Mouse (Mus musculus) lung, postnatal 36 days (tissue): ENCODE measurements at regions not wholly inside any gene's neighbourhood (a gene's known extent, or its start where the extent isn't known, plus 50 kb on each side); places are given as distances from the start of the nearest gene placed in this dataset.

Experiments used
- DNase-seq: peaks from one replicate; pipeline ENCODE4 v3.0.0; 2022; ENCODE audit warnings: mixed read lengths

- DNase-seq: no peak
Observed at GRCm38 (mm10) chr5:101120509-101121201, 275.1 kb downstream of the Gpat3 start.

DNA sequence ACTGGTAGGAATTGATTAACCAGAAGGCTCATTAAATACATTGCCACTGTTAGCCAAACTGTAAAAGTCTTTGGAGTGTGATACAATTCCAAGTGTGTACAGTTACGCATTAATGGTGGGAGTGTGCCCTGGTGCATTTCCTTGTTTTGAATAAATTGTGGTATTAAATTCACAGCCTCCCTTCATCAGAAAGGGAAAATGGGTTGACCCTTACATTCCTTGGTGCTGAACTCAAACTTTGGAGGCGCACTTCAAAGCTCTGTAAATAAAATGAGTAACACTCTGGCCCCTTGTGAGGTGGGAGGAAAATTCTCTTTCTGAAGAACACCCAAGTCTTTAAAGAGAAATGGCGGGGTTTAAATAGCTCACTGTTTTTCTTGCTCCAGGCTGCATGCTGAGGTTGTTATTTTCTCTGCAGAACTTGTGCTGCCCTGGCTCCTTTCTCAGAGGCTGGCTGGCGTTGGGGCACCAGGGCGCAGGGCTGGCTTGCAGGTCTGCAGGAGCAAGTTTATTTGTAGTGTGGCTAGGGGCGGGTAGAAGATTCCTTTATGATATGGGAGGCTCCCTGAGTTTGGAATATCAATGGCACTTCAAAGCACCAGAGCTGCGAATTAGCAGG, 266.7 kb downstream of the Gpat3 start:
- DNase-seq: no peak

DNA sequence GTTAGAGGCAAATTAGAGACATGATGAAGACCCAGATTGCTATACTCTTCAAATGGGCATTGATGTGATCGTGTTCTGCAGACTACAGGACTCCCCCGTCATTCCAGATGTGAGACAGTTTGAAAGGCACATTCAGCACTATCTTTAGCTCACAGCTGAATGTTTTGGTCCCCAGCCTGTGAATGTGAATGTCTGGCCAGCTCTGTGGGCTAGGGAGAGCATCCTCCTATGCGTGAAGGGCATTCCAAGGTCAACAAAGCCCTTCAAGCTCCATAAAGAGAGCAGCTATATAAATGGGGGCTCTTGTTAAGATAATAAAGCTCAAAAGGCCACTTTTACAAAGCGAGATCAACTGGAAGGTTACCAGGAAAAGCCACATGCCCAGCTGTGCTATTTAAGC, 266.1 kb downstream of the Gpat3 start:
- DNase-seq: no peak

- no peak for DNase-seq
Observed at GRCm38 (mm10) chr5:101100975-101101699, 255.6 kb downstream of the Gpat3 start.

GRCm38 (mm10) chr5:101091027-101091598, 245.6 kb downstream of the Gpat3 start:
- DNase-seq: no peak

DNA sequence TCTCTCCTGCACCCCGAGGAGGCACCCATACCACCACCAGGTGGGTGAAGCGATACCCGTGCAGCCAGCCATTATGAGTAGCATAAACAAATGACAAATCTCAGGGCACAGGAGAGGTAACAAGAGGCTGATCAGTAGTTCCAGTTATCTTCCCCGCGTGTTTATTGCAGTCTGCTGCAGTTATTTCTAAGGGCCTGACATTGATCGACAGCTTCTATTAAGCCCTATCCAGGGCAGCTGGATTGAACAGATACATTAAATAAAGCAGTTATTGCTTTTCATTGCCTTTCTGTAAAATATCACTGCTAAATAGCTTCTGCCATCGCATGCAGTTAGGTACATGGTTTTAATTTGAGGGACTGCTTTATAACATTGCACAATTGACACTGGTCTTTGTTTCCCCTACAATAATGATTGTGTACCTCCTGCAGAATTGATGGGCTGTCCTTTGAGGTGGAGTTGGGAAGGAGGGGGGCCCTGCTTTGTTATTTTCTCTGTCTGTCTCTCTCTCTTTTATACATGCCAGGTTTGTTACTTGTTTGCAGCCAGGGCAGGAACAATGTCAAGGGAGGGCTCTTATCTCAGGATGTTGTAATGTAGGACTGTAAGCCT, 245.0 kb downstream of the Gpat3 start:
- no peak for DNase-seq

- DNase-seq: no peak
Observed at GRCm38 (mm10) chr5:101085199-101085598, 239.7 kb downstream of the Gpat3 start.

DNA sequence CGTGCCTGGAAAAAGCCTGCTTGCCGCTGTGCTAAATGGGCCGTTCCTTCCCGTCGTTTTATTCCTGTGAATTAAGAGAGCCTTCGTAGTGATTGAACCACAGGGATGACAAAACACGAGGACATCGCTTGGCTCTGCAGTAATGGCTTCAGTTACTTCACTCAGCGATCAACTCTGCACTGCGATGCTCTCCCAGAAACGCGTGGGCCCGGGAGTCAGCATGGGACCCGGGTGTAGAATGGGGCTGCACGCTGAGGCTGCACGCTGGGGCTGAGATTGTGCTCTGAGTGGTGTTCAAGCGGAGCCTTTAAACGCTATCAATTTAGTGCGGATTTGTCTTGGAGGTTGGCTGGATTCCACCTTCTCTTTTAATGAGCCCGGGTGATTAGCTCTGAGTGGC, 237.1 kb downstream of the Gpat3 start:
- no peak for DNase-seq

- no peak for DNase-seq
Observed at GRCm38 (mm10) chr5:101064308-101064707, 218.8 kb downstream of the Gpat3 start.

GRCm38 (mm10) chr5:101063254-101063653, 217.7 kb downstream of the Gpat3 start:
- no peak for DNase-seq

DNA sequence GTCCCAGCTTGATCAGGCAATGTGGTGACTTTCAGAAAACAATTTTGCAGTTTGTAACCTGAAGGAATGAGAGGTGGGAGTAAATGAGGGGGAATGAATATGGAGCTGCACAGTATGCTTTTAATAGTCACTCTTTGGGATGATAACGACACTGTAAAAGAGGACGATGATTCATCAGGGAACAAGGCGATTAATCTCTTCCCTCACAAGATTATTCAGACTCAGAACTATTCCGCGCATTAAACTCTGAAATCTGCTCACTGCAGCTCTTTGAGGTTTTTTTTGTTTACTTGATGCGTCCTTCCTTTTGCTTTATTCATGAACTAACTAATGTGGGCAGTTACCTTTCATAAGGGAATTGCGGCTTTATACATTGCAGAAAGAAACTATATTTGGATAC, 206.1 kb downstream of the Gpat3 start:
- DNase-seq: no peak

- DNase-seq: no peak
Observed at GRCm38 (mm10) chr5:101040488-101040887, 195.0 kb downstream of the Gpat3 start.

DNA sequence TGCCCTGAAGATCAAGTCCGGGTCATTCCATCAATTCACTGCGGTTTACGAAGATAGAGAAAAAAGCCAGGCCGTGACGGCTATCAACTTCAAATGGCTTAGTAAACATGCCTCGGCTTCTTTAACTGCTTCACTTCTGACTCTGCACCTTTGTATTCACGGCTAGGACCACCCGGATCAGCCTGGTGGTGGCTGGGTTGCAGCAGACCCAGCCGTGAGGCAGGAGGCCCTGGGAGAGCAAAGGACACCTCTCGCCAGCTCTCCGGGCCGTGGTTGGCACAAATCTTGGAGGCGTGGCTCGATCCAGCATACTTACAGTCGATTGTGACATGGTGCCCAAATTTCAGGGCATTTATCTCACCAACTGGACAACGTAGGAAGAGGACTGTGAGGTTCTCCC, 187.5 kb downstream of the Gpat3 start:
- no peak for DNase-seq

GRCm38 (mm10) chr5:101032147-101032900, 186.8 kb downstream of the Gpat3 start:
- no peak for DNase-seq

GRCm38 (mm10) chr5:101024796-101025195, 179.3 kb downstream of the Gpat3 start:
- DNase-seq: no peak

DNA sequence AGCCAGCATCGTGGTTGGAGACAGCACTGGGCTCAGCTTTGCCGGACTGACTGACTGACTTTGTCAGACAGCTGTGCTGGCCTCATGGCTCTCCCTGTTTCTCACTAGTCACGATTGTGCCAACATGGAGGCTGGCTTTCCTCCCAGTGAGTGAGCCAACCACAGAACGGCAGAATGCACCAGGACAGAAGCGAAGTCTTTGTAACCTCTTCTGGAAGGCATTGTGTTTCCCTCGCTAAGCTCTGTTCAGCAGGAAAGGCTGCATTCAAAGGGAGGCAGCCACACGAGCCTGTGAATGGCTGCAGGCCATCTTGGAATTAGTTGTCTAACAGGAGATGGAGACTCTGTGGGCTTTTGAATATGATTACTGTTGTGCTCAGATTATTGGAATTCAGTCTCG, 178.3 kb downstream of the Gpat3 start:
- no peak for DNase-seq

- peak; percentile 48 for DNase-seq
Observed at GRCm38 (mm10) chr5:101020784-101021183, 175.3 kb downstream of the Gpat3 start.

- no peak for DNase-seq
Observed at GRCm38 (mm10) chr5:101013844-101014243, 168.3 kb downstream of the Gpat3 start.

DNA sequence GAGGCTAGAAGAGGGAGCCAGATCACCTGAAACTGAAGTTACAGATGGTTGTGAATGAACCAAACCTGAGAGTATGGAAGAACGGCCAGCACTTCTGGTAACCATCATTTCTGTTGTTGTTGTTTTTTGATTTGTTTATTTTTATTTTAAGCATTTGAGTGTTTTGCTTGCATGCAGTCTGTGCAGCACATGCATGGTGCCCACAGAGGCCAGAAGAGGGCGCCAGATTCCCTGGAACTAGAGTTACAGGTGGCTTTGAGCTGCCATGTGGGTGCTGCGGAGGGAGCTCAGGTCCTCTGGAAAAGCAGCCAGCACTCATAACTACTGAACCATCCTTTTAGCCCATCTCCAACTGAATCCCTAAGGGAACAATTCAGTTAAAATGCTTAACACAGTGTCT, 159.7 kb downstream of the Gpat3 start:
- DNase-seq: no peak

- no peak for DNase-seq
Observed at GRCm38 (mm10) chr5:101000436-101000835, 154.9 kb downstream of the Gpat3 start.

DNA sequence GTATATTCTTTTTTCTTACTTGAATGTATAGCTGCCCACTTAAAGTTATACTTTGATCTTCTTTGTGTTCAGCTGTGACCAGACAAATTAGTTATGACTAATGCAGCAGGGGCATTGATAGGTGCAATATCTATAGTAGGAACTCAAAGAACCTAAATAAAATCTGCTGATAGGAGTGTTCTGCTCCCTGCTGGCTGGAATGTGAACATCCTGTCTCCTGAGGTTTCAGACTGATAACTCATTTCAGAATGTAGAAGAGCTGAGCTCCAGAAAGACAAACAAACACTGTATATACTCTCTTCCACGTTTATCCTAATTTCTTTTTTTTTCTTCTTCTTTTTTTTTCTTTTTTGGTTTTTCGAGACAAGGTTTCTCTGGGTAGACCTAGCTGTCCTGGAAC, 146.9 kb downstream of the Gpat3 start:
- DNase-seq: no peak

- DNase-seq: peak; percentile 22
Observed at GRCm38 (mm10) chr5:100991626-100992025, 146.1 kb downstream of the Gpat3 start.

- no peak for DNase-seq
Observed at GRCm38 (mm10) chr5:100982573-100982936, 137.0 kb downstream of the Gpat3 start.
